Mouse (Mus musculus): Measurements from ENCODE around the gene Cul1. TPM values are rescaled to one million over a fixed set of nuclear protein-coding genes. Genes with fewer than 3 reads are reported as not detected.

Gene Cul1
- polyA plus RNA-seq, 1 experiment from 2014 or later, result 137 TPM

GRCm38 (mm10) chr6:47494562-47494961 is 41.4 kb downstream of the Cul1 start:
- Histone ChIP-seq H3K4me3 (no peak overlapping the region), H3K4me1 (no peaks in the 10 kb centered on the region), H3K4me2 (no peak overlapping the region), H3K9ac (no peak overlapping the region), H3K27me3 (no peaks in the 10 kb centered on the region), H3K9me3 (no peaks in the 10 kb centered on the region), H3K27ac (no peak overlapping the region), H3K36me3 (peaks cover 12% of the 10 kb centered on the region; the same call in 1 of the 2 replicates)
- WGBS, result 87% methylated on average over 4 of the region's 4 CpGs
- ATAC-seq (ENCODE audit: insufficient number of reproducible peaks, insufficient read depth, low FRiP score, low TSS enrichment, low read depth), result no peak

GRCm38 (mm10) chr6:47520030-47520429 is 66.8 kb downstream of the Cul1 start:
- H3K9ac ChIP-seq, result no peak overlapping the region
- no peak overlapping the region for H3K27ac ChIP-seq
- H3K4me2 ChIP-seq, result no peak overlapping the region
- H3K4me3 ChIP-seq, result no peak overlapping the region
- ATAC-seq (ENCODE audit: insufficient number of reproducible peaks, insufficient read depth, low FRiP score, low TSS enrichment, low read depth), result no peak
- no peaks in the 10 kb centered on the region for H3K4me1 ChIP-seq
- peaks cover 92% of the 10 kb centered on the region for H3K36me3 ChIP-seq
- no peaks in the 10 kb centered on the region for H3K27me3 ChIP-seq
- H3K9me3 ChIP-seq, result no peaks in the 10 kb centered on the region
- 84% methylated on average over 2 of the region's 2 CpGs for WGBS

- no peak overlapping the region for H3K4me3 ChIP-seq
- no peaks in the 10 kb centered on the region for H3K27me3 ChIP-seq
- H3K36me3 ChIP-seq, result peaks cover 91% of the 10 kb centered on the region
- H3K4me1 ChIP-seq, result no peaks in the 10 kb centered on the region
- H3K4me2 ChIP-seq, result no peak overlapping the region
- ATAC-seq (ENCODE audit: insufficient number of reproducible peaks, insufficient read depth, low FRiP score, low TSS enrichment, low read depth), result no peak
- no peak overlapping the region for H3K9ac ChIP-seq
- H3K9me3 ChIP-seq, result no peaks in the 10 kb centered on the region
- 94% methylated on average over 3 of the region's 3 CpGs for WGBS
- H3K27ac ChIP-seq, result no peak overlapping the region
These were observed 69.2 kb downstream of the Cul1 start for GRCm38 (mm10) chr6:47522431-47522830.

- WGBS, result 82% methylated on average over 2 of the region's 2 CpGs
- ATAC-seq (ENCODE audit: insufficient number of reproducible peaks, insufficient read depth, low FRiP score, low TSS enrichment, low read depth), result no peak
- Histone ChIP-seq H3K36me3 (peaks cover 92% of the 10 kb centered on the region), H3K9ac (no peak overlapping the region), H3K27me3 (no peaks in the 10 kb centered on the region), H3K9me3 (no peaks in the 10 kb centered on the region), H3K4me3 (no peak overlapping the region), H3K4me1 (no peaks in the 10 kb centered on the region), H3K27ac (no peak overlapping the region), H3K4me2 (no peak overlapping the region)
These were observed 71.8 kb downstream of the Cul1 start for GRCm38 (mm10) chr6:47525041-47525440.

- H3K36me3 ChIP-seq, result peaks cover 94% of the 10 kb centered on the region
- no peak for ATAC-seq (ENCODE audit: insufficient number of reproducible peaks, insufficient read depth, low FRiP score, low TSS enrichment, low read depth)
- H3K27me3 ChIP-seq, result no peaks in the 10 kb centered on the region
- no peaks in the 10 kb centered on the region for H3K4me1 ChIP-seq
- H3K4me3 ChIP-seq, result no peak overlapping the region
- no peak overlapping the region for H3K27ac ChIP-seq
- H3K4me2 ChIP-seq, result no peak overlapping the region
- WGBS, result 57% methylated on average over 4 of the region's 4 CpGs
- H3K9ac ChIP-seq, result no peak overlapping the region
- H3K9me3 ChIP-seq, result no peaks in the 10 kb centered on the region
These were observed 73.2 kb downstream of the Cul1 start for GRCm38 (mm10) chr6:47526446-47526845.

- Histone ChIP-seq H3K9me3 (no peaks in the 10 kb centered on the region), H3K4me3 (no peak overlapping the region), H3K4me1 (no peaks in the 10 kb centered on the region), H3K27me3 (no peaks in the 10 kb centered on the region), H3K9ac (no peak overlapping the region), H3K4me2 (no peak overlapping the region), H3K27ac (no peak overlapping the region), H3K36me3 (peaks cover 92% of the 10 kb centered on the region)
- WGBS, result 79% methylated on average over 2 of the region's 2 CpGs
- ATAC-seq (ENCODE audit: insufficient number of reproducible peaks, insufficient read depth, low FRiP score, low TSS enrichment, low read depth), result no peak
These were observed 73.9 kb downstream of the Cul1 start for GRCm38 (mm10) chr6:47527129-47527528.

- H3K27ac ChIP-seq, result no peak overlapping the region
- no peak overlapping the region for H3K4me2 ChIP-seq
- H3K9me3 ChIP-seq, result no peaks in the 10 kb centered on the region
- H3K27me3 ChIP-seq, result no peaks in the 10 kb centered on the region
- no peak overlapping the region for H3K9ac ChIP-seq
- ATAC-seq (ENCODE audit: insufficient number of reproducible peaks, insufficient read depth, low FRiP score, low TSS enrichment, low read depth), result no peak
- peaks cover 92% of the 10 kb centered on the region for H3K36me3 ChIP-seq
- H3K4me3 ChIP-seq, result no peak overlapping the region
- H3K4me1 ChIP-seq, result no peaks in the 10 kb centered on the region
- 78% methylated on average over 1 of the region's 1 CpGs for WGBS
These were observed 74.5 kb downstream of the Cul1 start for GRCm38 (mm10) chr6:47527655-47528054.

GRCm38 (mm10) chr6:47532547-47532946 is 79.3 kb downstream of the Cul1 start:
- no peak overlapping the region for H3K27ac ChIP-seq
- no peak overlapping the region for H3K9ac ChIP-seq
- no peak overlapping the region for H3K4me3 ChIP-seq
- no peak overlapping the region for H3K4me2 ChIP-seq
- H3K4me1 ChIP-seq, result no peaks in the 10 kb centered on the region
- no peaks in the 10 kb centered on the region for H3K9me3 ChIP-seq
- no peak for ATAC-seq (ENCODE audit: insufficient number of reproducible peaks, insufficient read depth, low FRiP score, low TSS enrichment, low read depth)
- 76% methylated on average over 1 of the region's 1 CpGs for WGBS
- peaks cover 89% of the 10 kb centered on the region for H3K36me3 ChIP-seq
- H3K27me3 ChIP-seq, result no peaks in the 10 kb centered on the region

GRCm38 (mm10) chr6:47535333-47535732 is 82.1 kb downstream of the Cul1 start:
- Histone ChIP-seq H3K4me3 (no peak overlapping the region), H3K27ac (no peak overlapping the region), H3K4me2 (no peak overlapping the region), H3K36me3 (peaks cover 69% of the 10 kb centered on the region), H3K9ac (no peak overlapping the region), H3K9me3 (no peaks in the 10 kb centered on the region), H3K4me1 (no peaks in the 10 kb centered on the region), H3K27me3 (no peaks in the 10 kb centered on the region)
- ATAC-seq (ENCODE audit: insufficient number of reproducible peaks, insufficient read depth, low FRiP score, low TSS enrichment, low read depth), result no peak
- WGBS, result 83% methylated on average over 5 of the region's 5 CpGs

GRCm38 (mm10) chr6:47552280-47552679 is 99.1 kb downstream of the Cul1 start:
- no peaks in the 10 kb centered on the region for H3K27me3 ChIP-seq
- 90% methylated on average over 4 of the region's 4 CpGs for WGBS
- H3K9me3 ChIP-seq, result no peaks in the 10 kb centered on the region
- no peak overlapping the region for H3K4me2 ChIP-seq
- ATAC-seq (ENCODE audit: insufficient number of reproducible peaks, insufficient read depth, low FRiP score, low TSS enrichment, low read depth), result no peak
- H3K4me3 ChIP-seq, result no peak overlapping the region
- no peak overlapping the region for H3K27ac ChIP-seq
- no peak overlapping the region for H3K9ac ChIP-seq
- H3K4me1 ChIP-seq, result no peaks in the 10 kb centered on the region
- peaks cover 69% of the 10 kb centered on the region for H3K36me3 ChIP-seq

GRCm38 (mm10) chr6:47559287-47559686 is 106.1 kb downstream of the Cul1 start:
- Histone ChIP-seq H3K9me3 (no peaks in the 10 kb centered on the region), H3K27ac (no peak overlapping the region), H3K27me3 (no peaks in the 10 kb centered on the region), H3K36me3 (peaks cover 69% of the 10 kb centered on the region), H3K4me3 (no peak overlapping the region), H3K9ac (no peak overlapping the region), H3K4me2 (no peak overlapping the region), H3K4me1 (no peaks in the 10 kb centered on the region)
- ATAC-seq (ENCODE audit: insufficient number of reproducible peaks, insufficient read depth, low FRiP score, low TSS enrichment, low read depth), result no peak
- WGBS, result 83% methylated on average over 2 of the region's 2 CpGs

- Histone ChIP-seq H3K27ac (no peak overlapping the region), H3K4me2 (no peak overlapping the region), H3K36me3 (peaks cover 65% of the 10 kb centered on the region), H3K4me1 (no peaks in the 10 kb centered on the region), H3K9me3 (no peaks in the 10 kb centered on the region), H3K9ac (no peak overlapping the region), H3K27me3 (no peaks in the 10 kb centered on the region), H3K4me3 (no peak overlapping the region)
- no peak for ATAC-seq (ENCODE audit: insufficient number of reproducible peaks, insufficient read depth, low FRiP score, low TSS enrichment, low read depth)
These were observed 107.2 kb downstream of the Cul1 start for GRCm38 (mm10) chr6:47560407-47560806.

- H3K27ac ChIP-seq, result no peak overlapping the region
These were observed 107.6 kb downstream of the Cul1 start for GRCm38 (mm10) chr6:47560846-47561245.

More at GRCm38 (mm10) chr6:47560846-47561245, 107.6 kb downstream of the Cul1 start:
- no peak overlapping the region for H3K4me2 ChIP-seq
- no peak overlapping the region for H3K9ac ChIP-seq
- H3K4me3 ChIP-seq, result no peak overlapping the region
- no peak for ATAC-seq (ENCODE audit: insufficient number of reproducible peaks, insufficient read depth, low FRiP score, low TSS enrichment, low read depth)
- 95% methylated on average over 2 of the region's 2 CpGs for WGBS
- no peaks in the 10 kb centered on the region for H3K9me3 ChIP-seq
- H3K27me3 ChIP-seq, result no peaks in the 10 kb centered on the region
- H3K4me1 ChIP-seq, result no peaks in the 10 kb centered on the region
- H3K36me3 ChIP-seq, result peaks cover 65% of the 10 kb centered on the region
